Mouse (Mus musculus) C2C12 (cell line): ENCODE data around the gene Gtf2b.

Experiments
- CTCF ChIP-seq: IDR thresholded peaks from one replicate; pipeline ENCODE4 v1.5.1; 2011; ENCODE audit not compliant: control insufficient read depth, insufficient read depth, insufficient read length
- MYOD1 ChIP-seq: IDR thresholded peaks from one replicate; pipeline ENCODE4 v1.6.1; 2011; ENCODE audit warnings: low read depth; ENCODE audit not compliant: control insufficient read depth, insufficient read length

DNA sequence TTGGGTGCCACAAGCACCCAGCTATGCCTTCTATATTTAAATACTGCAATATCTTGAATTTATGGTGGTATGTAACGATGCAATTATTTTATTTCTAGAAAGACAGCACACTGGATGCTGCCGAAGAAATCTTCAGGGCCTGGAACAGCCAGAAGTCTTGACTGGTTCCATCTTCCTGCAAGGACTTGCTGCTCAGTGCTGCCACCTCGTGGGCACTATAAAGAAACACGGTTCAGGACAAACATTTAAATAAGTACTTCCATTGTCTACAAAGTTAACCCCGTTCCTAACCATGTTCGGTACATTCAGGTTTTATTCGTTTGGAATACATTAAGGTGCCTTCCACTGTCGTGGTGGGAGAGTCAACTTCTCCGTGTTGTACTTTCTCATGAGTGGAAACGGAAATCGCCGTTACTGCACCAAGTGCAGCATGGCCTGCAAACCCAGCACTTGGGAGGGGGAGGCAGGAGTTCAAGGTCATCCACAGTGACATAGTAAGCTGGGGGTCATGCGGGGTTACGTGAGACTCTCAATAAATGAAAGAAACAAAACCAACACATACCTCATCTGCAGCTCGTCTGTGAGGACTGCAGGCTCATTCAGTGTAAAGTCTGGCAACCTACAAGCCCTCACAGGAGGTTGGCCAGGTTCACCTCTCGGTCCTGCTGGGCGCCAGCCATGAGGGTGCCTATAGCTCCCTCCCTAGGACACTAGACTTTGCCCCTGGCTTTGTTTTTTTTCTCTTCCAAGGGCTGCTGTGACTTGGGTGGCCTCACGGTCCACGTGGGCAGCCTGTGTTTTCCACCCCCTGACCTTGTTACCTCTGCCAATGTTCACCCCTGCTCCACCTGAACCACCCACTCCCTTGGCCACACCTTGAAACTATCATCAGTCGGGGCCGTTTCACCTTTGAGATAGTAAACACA, 20.6 kb upstream of the Gtf2b start:
- no peak for TF ChIP-seq CTCF
- no peak for TF ChIP-seq MYOD1
